Comparison of ENCODE assay signal across 7 mouse cellular contexts in the genomic region with DNA sequence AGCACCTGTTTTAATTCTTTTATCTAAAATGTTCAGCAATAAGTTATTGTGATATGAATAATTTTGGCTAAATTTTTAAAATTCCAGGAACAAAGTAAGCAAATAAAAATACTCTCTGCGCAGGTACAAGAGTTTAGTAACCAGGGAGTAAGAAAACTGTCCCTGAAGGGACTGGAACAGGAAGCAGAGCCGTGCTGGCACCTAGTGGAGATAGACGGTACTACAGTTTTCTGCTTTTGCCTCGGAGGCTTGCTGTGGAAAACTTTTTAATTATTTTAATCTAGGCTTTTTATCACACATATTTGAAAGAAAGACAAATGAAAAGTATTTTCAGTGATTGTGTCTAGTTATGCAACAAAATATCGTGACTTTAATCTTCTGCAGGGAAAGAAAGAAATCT.
DNase-seq lines count a peak whose midpoint lies in the region; ATAC-seq lines count a peak whose summit lies in the region.

No protein-coding gene starts in this region.

- H3K27ac ChIP-seq in midbrain, embryonic 14.5 days (replicated peaks; ENCODE audit: low read depth, low read length): no peak overlapping the region
- no peak overlapping the region for H3K27ac ChIP-seq in midbrain, embryonic 15.5 days

- H3K36me3 ChIP-seq in midbrain, embryonic 14.5 days (ENCODE audit: control insufficient read depth, insufficient read depth, low read length): no peaks in the 10 kb centered on the region
- no peaks in the 10 kb centered on the region for H3K36me3 ChIP-seq in midbrain, embryonic 15.5 days (replicated peaks)

- WGBS in midbrain, embryonic 14.5 days: 11% methylated on average over 5 of the region's 5 CpGs
- WGBS in midbrain, embryonic 15.5 days: 9% methylated on average over 5 of the region's 5 CpGs

- intact Hi-C loops in left cerebral cortex, postnatal 36 days (cut with DNase I): loop anchor here (5.0 to 10.0 kb wide), 2 partner anchors 199 to 304 kb away; no protein-coding TSS in a partner anchor

- peak; percentile 85 for DNase-seq in midbrain, embryonic 14.5 days
- DNase-seq in ZHBTc4 (ENCODE audit: low read depth, low spot score): peak; percentile 31
- peak; percentile 79 to 84 for DNase-seq in cerebellum, postnatal 14 days
- DNase-seq in left cerebral cortex, postnatal 36 days (ENCODE audit: low spot score in 2 of 2): peak; percentile 32
- peak; percentile 51 to 78 for DNase-seq in right cerebral cortex, postnatal 10 days (ENCODE audit: low spot score in 2 of 2)

- no peak for ATAC-seq in midbrain, embryonic 14.5 days (ENCODE audit: low FRiP score, low TSS enrichment)
- no peak for ATAC-seq in midbrain, embryonic 15.5 days (replicated peaks)
- peak; percentile 68 to 76; a peak in 2 of 4 replicates for ATAC-seq in hematopoietic stem cell, adult 5-6 weeks (replicated peaks in 1 of 2; ENCODE audit: insufficient read depth in 1 of 2, low FRiP score in 2 of 2, low TSS enrichment in 1 of 2, low read depth in 1 of 2, poor library complexity in 2 of 2, severe bottlenecking in 2 of 2)

- no peak overlapping the region for H3K4me2 ChIP-seq in midbrain, embryonic 14.5 days (ENCODE audit: low read length)
- H3K4me2 ChIP-seq in midbrain, embryonic 15.5 days: no peak overlapping the region

- H3K4me3 ChIP-seq in midbrain, embryonic 14.5 days (replicated peaks; ENCODE audit: low read depth, low read length): no peak overlapping the region
- no peak overlapping the region for H3K4me3 ChIP-seq in midbrain, embryonic 15.5 days

- H3K4me1 ChIP-seq in midbrain, embryonic 14.5 days (ENCODE audit: control insufficient read depth, insufficient read depth, low read length): no peaks in the 10 kb centered on the region
- H3K4me1 ChIP-seq in midbrain, embryonic 15.5 days: no peaks in the 10 kb centered on the region

- H3K9me3 ChIP-seq in midbrain, embryonic 14.5 days (ENCODE audit: control insufficient read depth, low read length): no peaks in the 10 kb centered on the region
- no peaks in the 10 kb centered on the region for H3K9me3 ChIP-seq in midbrain, embryonic 15.5 days

- no peak overlapping the region for H3K9ac ChIP-seq in midbrain, embryonic 14.5 days (replicated peaks; ENCODE audit: low read length)
- H3K9ac ChIP-seq in midbrain, embryonic 15.5 days: no peak overlapping the region

- no peaks in the 10 kb centered on the region for H3K27me3 ChIP-seq in midbrain, embryonic 14.5 days (ENCODE audit: control insufficient read depth, insufficient read depth, low read length)
- H3K27me3 ChIP-seq in midbrain, embryonic 15.5 days (replicated peaks): peaks cover 2% of the 10 kb centered on the region; the same call in 1 of the 2 replicates

Comparison
In these comparisons a context has a peak if more than half of its experiments do, and no peak if none do; other contexts are left out.
1. ATAC-seq: peak in hematopoietic stem cell, adult 5-6 weeks (2 of 2); none in midbrain, embryonic 14.5 days (single experiment) and midbrain, embryonic 15.5 days (single experiment).
2. DNase-seq: peak in every context shown above with its lines; median percentile 85 in midbrain, embryonic 14.5 days; 82 in cerebellum, postnatal 14 days; 64 in right cerebral cortex, postnatal 10 days; 32 in left cerebral cortex, postnatal 36 days; 31 in ZHBTc4.